Mouse (Mus musculus): ENCODE data around the gene 1700067K01Rik. TPM values are rescaled to one million over a fixed set of nuclear protein-coding genes. Genes with fewer than 3 reads are reported as not detected.
"Not testable (repeated sequence)": the region's sequence is repeated elsewhere in the genome, so short reads cannot be mapped to it uniquely, and the experiment has no call there.

The 1700067K01Rik gene
- polyA plus RNA-seq, 1 experiment, result not detected

GRCm38 (mm10) chr8:83980250-83980649, 21.1 kb upstream of the 1700067K01Rik start:
- H3K27ac ChIP-seq (ENCODE audit: insufficient read depth, low read depth, low read length), result no peak overlapping the region
- no peak overlapping the region for H3K4me3 ChIP-seq (ENCODE audit: insufficient read depth, low read depth, low read length)
- TF ChIP-seq POLR2A (IDR thresholded peaks at IDR 0.05; ENCODE audit: insufficient read depth, low read depth, low read length) (no peak), CTCF (IDR thresholded peaks at IDR 0.05; ENCODE audit: insufficient read depth, low read depth, low read length) (no peak)
- 79% methylated on average over 1 of the region's 1 CpGs for WGBS
- H3K4me1 ChIP-seq (ENCODE audit: control insufficient read depth, insufficient read depth, low read length), result peaks cover 24% of the 10 kb centered on the region

- no peak overlapping the region for H3K4me3 ChIP-seq (ENCODE audit: insufficient read depth, low read depth, low read length)
Measured at GRCm38 (mm10) chr8:83980845-83981244, 20.5 kb upstream of the 1700067K01Rik start.

GRCm38 (mm10) chr8:83981533-83981932, 19.8 kb upstream of the 1700067K01Rik start:
- WGBS, result 91% methylated on average over 7 of the region's 7 CpGs
- Histone ChIP-seq H3K4me1 (ENCODE audit: control insufficient read depth, insufficient read depth, low read length) (peaks cover 20% of the 10 kb centered on the region), H3K27ac (ENCODE audit: insufficient read depth, low read depth, low read length) (no peak overlapping the region), H3K4me3 (ENCODE audit: insufficient read depth, low read depth, low read length) (no peak overlapping the region)
- no peak for TF ChIP-seq POLR2A (IDR thresholded peaks at IDR 0.05; ENCODE audit: insufficient read depth, low read depth, low read length)
- no peak for TF ChIP-seq CTCF (IDR thresholded peaks at IDR 0.05; ENCODE audit: insufficient read depth, low read depth, low read length)

More at GRCm38 (mm10) chr8:83980845-83981244, 20.5 kb upstream of the 1700067K01Rik start:
- H3K27ac ChIP-seq (ENCODE audit: insufficient read depth, low read depth, low read length), result no peak overlapping the region
- no peak for TF ChIP-seq CTCF (IDR thresholded peaks at IDR 0.05; ENCODE audit: insufficient read depth, low read depth, low read length)
- no peak for TF ChIP-seq POLR2A (IDR thresholded peaks at IDR 0.05; ENCODE audit: insufficient read depth, low read depth, low read length)
- peaks cover 24% of the 10 kb centered on the region for H3K4me1 ChIP-seq (ENCODE audit: control insufficient read depth, insufficient read depth, low read length)
- WGBS, result 44% methylated on average over 8 of the region's 8 CpGs

- no peak for TF ChIP-seq POLR2A (IDR thresholded peaks at IDR 0.05; ENCODE audit: insufficient read depth, low read depth, low read length)
- no peak for TF ChIP-seq CTCF (IDR thresholded peaks at IDR 0.05; ENCODE audit: insufficient read depth, low read depth, low read length)
- Histone ChIP-seq H3K4me1 (ENCODE audit: control insufficient read depth, insufficient read depth, low read length) (peaks cover 11% of the 10 kb centered on the region), H3K27ac (ENCODE audit: insufficient read depth, low read depth, low read length) (no peak overlapping the region), H3K4me3 (ENCODE audit: insufficient read depth, low read depth, low read length) (no peak overlapping the region)
- WGBS, result 90% methylated on average over 4 of the region's 4 CpGs
Measured at GRCm38 (mm10) chr8:83982449-83982848, 18.9 kb upstream of the 1700067K01Rik start.

- not testable (repeated sequence) for H3K27ac ChIP-seq (ENCODE audit: insufficient read depth, low read depth, low read length)
Measured at GRCm38 (mm10) chr8:83983222-83983621, 18.1 kb upstream of the 1700067K01Rik start.

GRCm38 (mm10) chr8:83989243-83989642, 12.1 kb upstream of the 1700067K01Rik start:
- no peak for TF ChIP-seq CTCF (IDR thresholded peaks at IDR 0.05; ENCODE audit: insufficient read depth, low read depth, low read length)
- TF ChIP-seq POLR2A (IDR thresholded peaks at IDR 0.05; ENCODE audit: insufficient read depth, low read depth, low read length), result no peak
- WGBS, result 85% methylated on average over 7 of the region's 7 CpGs
- Histone ChIP-seq H3K4me1 (ENCODE audit: control insufficient read depth, insufficient read depth, low read length) (no peaks in the 10 kb centered on the region), H3K27ac (ENCODE audit: insufficient read depth, low read depth, low read length) (no peak overlapping the region), H3K4me3 (ENCODE audit: insufficient read depth, low read depth, low read length) (no peak overlapping the region)

More at GRCm38 (mm10) chr8:83983222-83983621, 18.1 kb upstream of the 1700067K01Rik start:
- 95% methylated on average over 2 of the region's 2 CpGs for WGBS
- not testable (repeated sequence) for H3K4me3 ChIP-seq (ENCODE audit: insufficient read depth, low read depth, low read length); H3K4me1 ChIP-seq (ENCODE audit: control insufficient read depth, insufficient read depth, low read length)

- H3K27ac ChIP-seq (ENCODE audit: insufficient read depth, low read depth, low read length), result no peak overlapping the region
- TF ChIP-seq POLR2A (IDR thresholded peaks at IDR 0.05; ENCODE audit: insufficient read depth, low read depth, low read length) (no peak), CTCF (IDR thresholded peaks at IDR 0.05; ENCODE audit: insufficient read depth, low read depth, low read length) (no peak)
- no peak overlapping the region for H3K4me3 ChIP-seq (ENCODE audit: insufficient read depth, low read depth, low read length)
- H3K4me1 ChIP-seq (ENCODE audit: control insufficient read depth, insufficient read depth, low read length), result no peaks in the 10 kb centered on the region
- 95% methylated on average over 14 of the region's 14 CpGs for WGBS
Measured at GRCm38 (mm10) chr8:83990170-83990569, 11.1 kb upstream of the 1700067K01Rik start.

- no peak overlapping the region for H3K27ac ChIP-seq (ENCODE audit: insufficient read depth, low read depth, low read length)
- WGBS, result 91% methylated on average over 2 of the region's 2 CpGs
- TF ChIP-seq CTCF (IDR thresholded peaks at IDR 0.05; ENCODE audit: insufficient read depth, low read depth, low read length) (no peak), POLR2A (IDR thresholded peaks at IDR 0.05; ENCODE audit: insufficient read depth, low read depth, low read length) (no peak)
Measured at GRCm38 (mm10) chr8:83992488-83992887, 8.8 kb upstream of the 1700067K01Rik start.

GRCm38 (mm10) chr8:83994030-83994429, 7.3 kb upstream of the 1700067K01Rik start:
- peaks cover 7% of the 10 kb centered on the region for H3K4me1 ChIP-seq (ENCODE audit: control insufficient read depth, insufficient read depth, low read length)
- no peak overlapping the region for H3K27ac ChIP-seq (ENCODE audit: insufficient read depth, low read depth, low read length)
- no peak overlapping the region for H3K4me3 ChIP-seq (ENCODE audit: insufficient read depth, low read depth, low read length)
- TF ChIP-seq POLR2A (IDR thresholded peaks at IDR 0.05; ENCODE audit: insufficient read depth, low read depth, low read length) (no peak), CTCF (IDR thresholded peaks at IDR 0.05; ENCODE audit: insufficient read depth, low read depth, low read length) (no peak)
- 80% methylated on average over 3 of the region's 3 CpGs for WGBS

More at GRCm38 (mm10) chr8:83992488-83992887, 8.8 kb upstream of the 1700067K01Rik start:
- Histone ChIP-seq H3K4me1 (ENCODE audit: control insufficient read depth, insufficient read depth, low read length) (no peaks in the 10 kb centered on the region), H3K4me3 (ENCODE audit: insufficient read depth, low read depth, low read length) (no peak overlapping the region)

- 27% methylated on average over 12 of the region's 12 CpGs for WGBS
- Histone ChIP-seq H3K27ac (ENCODE audit: insufficient read depth, low read depth, low read length) (no peak overlapping the region), H3K4me3 (ENCODE audit: insufficient read depth, low read depth, low read length) (no peak overlapping the region)
Measured at GRCm38 (mm10) chr8:83995973-83996372, 5.3 kb upstream of the 1700067K01Rik start.

More at GRCm38 (mm10) chr8:83995973-83996372, 5.3 kb upstream of the 1700067K01Rik start:
- peaks cover 12% of the 10 kb centered on the region for H3K4me1 ChIP-seq (ENCODE audit: control insufficient read depth, insufficient read depth, low read length)
- TF ChIP-seq POLR2A (IDR thresholded peaks at IDR 0.05; ENCODE audit: insufficient read depth, low read depth, low read length), result no peak
- no peak for TF ChIP-seq CTCF (IDR thresholded peaks at IDR 0.05; ENCODE audit: insufficient read depth, low read depth, low read length)

Data from olfactory bulb, adult 2 months (tissue).